Mouse (Mus musculus) ES-Bruce4 (cell line): ENCODE data around the gene Ints13. TPM values are rescaled to one million over a fixed set of nuclear protein-coding genes. Genes with fewer than 3 reads are reported as not detected.

Experiments used
- H3K27ac ChIP-seq: 2 replicates; pipeline ENCODE4 v1.5.1; 2012; ENCODE audit warnings: low read length, inconsistent platforms; ENCODE audit not compliant: insufficient read depth
- H3K27me3 ChIP-seq: 2 replicates; pipeline ENCODE4 v1.6.1; 2012; ENCODE audit warnings: mild to moderate bottlenecking, low read length, inconsistent platforms; ENCODE audit not compliant: control insufficient read depth, poor library complexity, insufficient read depth, severe bottlenecking
- H3K36me3 ChIP-seq: 2 replicates; pipeline ENCODE4 v1.6.1; 2012; ENCODE audit warnings: inconsistent platforms, mild to moderate bottlenecking, low read length, moderate library complexity; ENCODE audit not compliant: control insufficient read depth, poor library complexity, insufficient read depth, severe bottlenecking
- H3K4me1 ChIP-seq: one replicate; pipeline ENCODE4 v1.8.1; 2011; ENCODE audit warnings: low read length; ENCODE audit not compliant: control insufficient read depth, insufficient read depth
- H3K4me3 ChIP-seq: 2 replicates; pipeline ENCODE4 v1.5.1; 2011; ENCODE audit warnings: low read depth, mild to moderate bottlenecking, low read length
- H3K9ac ChIP-seq: 2 replicates; pipeline ENCODE4 v1.6.1; 2012; ENCODE audit warnings: low read depth, mild to moderate bottlenecking, inconsistent platforms; ENCODE audit not compliant: poor library complexity, severe bottlenecking
- H3K9me3 ChIP-seq: replicated peaks from 2 replicates; pipeline ENCODE4 v1.6.1; 2012; ENCODE audit warnings: mild to moderate bottlenecking, low read length, inconsistent platforms; ENCODE audit not compliant: control insufficient read depth, poor library complexity, insufficient read depth, severe bottlenecking
- CTCF ChIP-seq: IDR thresholded peaks from one replicate; pipeline ENCODE4 v1.8.1; 2011; ENCODE audit warnings: low read depth, low read length
- EP300 ChIP-seq: IDR thresholded peaks from 2 replicates; pipeline ENCODE4 v1.6.1; 2011; ENCODE audit warnings: low read depth, low read length; ENCODE audit not compliant: insufficient read depth
- POLR2A ChIP-seq: IDR thresholded peaks from one replicate; pipeline ENCODE4 v1.8.1; 2011; ENCODE audit warnings: low read length; ENCODE audit not compliant: insufficient read depth
- polyA plus RNA-seq: library from polyadenylated mRNA; stranded (reverse); fragments of >200 nt; gene quantifications from 2 replicates; pipeline ENCODE4 v1.2.4, GENCODE M21; 2011; ENCODE audit warnings: low read depth; ENCODE audit not compliant: missing spikeins, insufficient read depth, insufficient read length

The Ints13 gene
- polyA plus RNA-seq, 1 experiment: 118 TPM

GRCm38 (mm10) chr6:146527537-146527936, 50.1 kb downstream of the Ints13 start:
- no peaks in the 10 kb centered on the region for H3K36me3 ChIP-seq
- H3K27me3 ChIP-seq: no peaks in the 10 kb centered on the region
- H3K9ac ChIP-seq: no peak overlapping the region
- no peak for TF ChIP-seq EP300
- no peak for TF ChIP-seq CTCF
- no peak for TF ChIP-seq POLR2A
- H3K9me3 ChIP-seq: no peaks in the 10 kb centered on the region
- no peak overlapping the region for H3K4me3 ChIP-seq
- H3K4me1 ChIP-seq: no peaks in the 10 kb centered on the region
- no peak overlapping the region for H3K27ac ChIP-seq

GRCm38 (mm10) chr6:146525500-146525899, 52.1 kb downstream of the Ints13 start:
- TF ChIP-seq EP300 (no peak), CTCF (no peak), POLR2A (no peak)
- no peaks in the 10 kb centered on the region for H3K9me3 ChIP-seq

DNA sequence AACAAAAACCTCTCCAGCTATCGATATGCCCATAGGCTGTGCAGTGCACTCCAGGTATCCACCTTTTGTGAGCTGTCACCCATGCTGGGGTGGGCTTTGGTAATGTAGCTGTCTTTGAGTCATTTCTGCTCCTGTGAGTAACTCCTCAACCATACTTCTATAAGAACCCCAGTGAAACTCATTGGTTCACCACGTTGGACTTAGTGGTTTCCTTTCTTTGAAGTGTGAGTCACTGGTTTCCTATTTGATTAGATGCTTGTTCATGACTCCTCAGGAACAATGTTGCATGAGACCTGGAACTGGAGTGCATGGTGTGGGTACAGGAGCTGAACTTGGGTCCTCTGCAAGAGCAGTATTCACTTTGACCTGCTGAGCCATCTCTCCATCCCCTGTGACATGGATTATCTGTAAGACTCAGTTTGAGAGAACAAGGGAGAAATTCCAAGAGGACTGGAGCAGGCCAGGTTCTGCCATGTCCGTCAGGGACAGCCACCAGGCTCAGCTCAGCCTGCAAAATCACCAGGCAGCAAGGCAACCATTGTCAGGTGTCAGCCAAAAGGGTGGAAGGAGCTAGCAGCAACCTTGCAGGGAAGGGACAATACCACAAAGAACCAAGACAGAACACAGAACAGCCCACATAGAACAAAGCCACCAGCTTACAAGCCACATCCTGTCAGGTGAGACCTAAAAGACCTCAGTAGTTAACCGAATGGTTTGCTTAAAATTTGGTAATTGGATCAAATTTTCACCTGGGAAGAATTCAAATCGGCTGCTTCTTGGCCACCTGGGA, 56.0 kb downstream of the Ints13 start:
- no peak overlapping the region for H3K9ac ChIP-seq
- TF ChIP-seq EP300 (no peak), CTCF (no peak), POLR2A (no peak)
- H3K27ac ChIP-seq: no peak overlapping the region
- H3K4me1 ChIP-seq: no peaks in the 10 kb centered on the region
- H3K4me3 ChIP-seq: no peak overlapping the region
- H3K9me3 ChIP-seq: no peaks in the 10 kb centered on the region
- no peaks in the 10 kb centered on the region for H3K27me3 ChIP-seq
- H3K36me3 ChIP-seq: no peaks in the 10 kb centered on the region

More at GRCm38 (mm10) chr6:146525500-146525899, 52.1 kb downstream of the Ints13 start:
- no peak overlapping the region for H3K27ac ChIP-seq
- H3K27me3 ChIP-seq: no peaks in the 10 kb centered on the region
- no peak overlapping the region for H3K4me3 ChIP-seq
- H3K9ac ChIP-seq: no peak overlapping the region
- H3K36me3 ChIP-seq: no peaks in the 10 kb centered on the region
- H3K4me1 ChIP-seq: no peaks in the 10 kb centered on the region

DNA sequence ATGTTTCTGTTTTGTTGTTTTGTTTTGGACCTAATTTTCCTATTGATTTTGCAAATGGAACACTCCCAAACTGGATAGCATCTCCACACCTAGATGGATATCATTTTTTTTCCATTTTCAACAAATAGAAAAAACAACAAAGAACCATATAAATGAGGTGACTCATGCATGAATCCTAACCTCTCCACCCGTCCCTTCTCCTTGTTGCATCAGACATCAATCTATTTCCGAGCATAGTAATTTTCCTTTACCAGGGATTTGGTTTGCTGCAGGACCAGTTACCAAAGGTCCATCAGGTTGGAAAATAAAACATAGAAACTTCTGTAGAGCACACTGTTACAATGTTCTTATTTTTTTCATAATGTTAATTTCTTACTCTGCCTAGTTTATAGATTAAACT, 58.6 kb downstream of the Ints13 start:
- no peak overlapping the region for H3K27ac ChIP-seq
- TF ChIP-seq EP300 (no peak), CTCF (no peak), POLR2A (no peak)
- no peaks in the 10 kb centered on the region for H3K36me3 ChIP-seq
- H3K4me1 ChIP-seq: no peaks in the 10 kb centered on the region
- no peak overlapping the region for H3K9ac ChIP-seq
- H3K27me3 ChIP-seq: no peaks in the 10 kb centered on the region
- no peak overlapping the region for H3K4me3 ChIP-seq
- no peaks in the 10 kb centered on the region for H3K9me3 ChIP-seq

DNA sequence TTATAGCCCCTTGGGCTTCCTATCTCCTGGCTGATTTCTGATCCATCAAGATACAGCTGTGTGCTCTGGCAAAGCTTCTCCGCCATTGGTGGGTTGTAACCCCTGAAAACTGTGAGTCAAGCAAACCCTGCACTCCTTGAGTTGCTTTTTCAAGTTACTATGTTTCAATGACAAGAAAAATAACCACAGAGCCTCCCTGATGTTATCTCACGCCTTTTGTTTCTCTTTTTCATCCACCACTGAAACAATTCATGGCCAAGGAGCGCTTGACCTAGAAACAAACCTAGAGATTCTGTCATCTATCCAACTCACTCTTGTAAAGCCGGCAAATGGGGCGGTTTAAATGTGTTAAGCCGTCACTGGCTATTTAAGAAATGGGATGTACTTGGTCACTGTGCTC, 61.7 kb downstream of the Ints13 start:
- no peaks in the 10 kb centered on the region for H3K9me3 ChIP-seq
- H3K27me3 ChIP-seq: no peaks in the 10 kb centered on the region
- no peak for TF ChIP-seq CTCF
- no peak for TF ChIP-seq EP300
- TF ChIP-seq POLR2A: no peak
- H3K9ac ChIP-seq: no peak overlapping the region
- H3K27ac ChIP-seq: no peak overlapping the region
- no peak overlapping the region for H3K4me3 ChIP-seq
- no peaks in the 10 kb centered on the region for H3K4me1 ChIP-seq
- no peaks in the 10 kb centered on the region for H3K36me3 ChIP-seq

DNA sequence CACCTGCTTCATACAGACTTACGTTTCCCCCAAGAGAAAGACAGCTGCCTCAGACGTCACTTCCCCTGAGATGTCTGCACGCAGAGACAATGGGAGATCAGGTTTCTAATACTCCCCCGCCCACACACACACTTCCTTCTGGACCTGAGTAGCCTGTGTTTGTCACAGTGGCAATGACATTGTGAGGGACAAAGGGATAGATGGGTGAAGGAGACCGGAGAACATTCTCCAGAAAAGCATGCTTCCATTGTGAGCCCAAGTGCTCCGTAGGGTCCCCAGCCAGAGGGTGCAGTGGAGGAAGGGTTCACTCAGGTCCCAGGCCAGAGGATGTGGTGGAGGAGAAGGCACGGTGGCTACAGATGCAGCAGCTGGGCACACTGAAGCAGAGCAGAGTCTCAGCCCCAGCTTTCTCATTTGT, 63.1 kb downstream of the Ints13 start:
- no peaks in the 10 kb centered on the region for H3K9me3 ChIP-seq
- no peaks in the 10 kb centered on the region for H3K27me3 ChIP-seq
- H3K27ac ChIP-seq: no peak overlapping the region
- no peak overlapping the region for H3K9ac ChIP-seq
- H3K36me3 ChIP-seq: no peaks in the 10 kb centered on the region
- no peak overlapping the region for H3K4me3 ChIP-seq
- no peaks in the 10 kb centered on the region for H3K4me1 ChIP-seq
- TF ChIP-seq POLR2A (no peak), CTCF (no peak), EP300 (no peak)
